Mouse (Mus musculus) small intestine, adult 2 months (tissue): ENCODE measurements around the gene Slc9a2. TPM values are rescaled to one million over a fixed set of nuclear protein-coding genes. Genes with fewer than 3 reads are reported as not detected.
A peak's percentile ranks its signal among the peaks of the same experiment; 100 is the strongest.

Source experiments
- H3K27ac ChIP-seq: fragments of 200-500 bp; 2 replicates; pipeline ENCODE4 v1.5.1; 2012; ENCODE audit warnings: low read depth, low read length, control low read depth, inconsistent platforms; ENCODE audit not compliant: insufficient read depth
- H3K27me3 ChIP-seq: fragments of 200-500 bp; 2 replicates; pipeline ENCODE4 v1.6.1; 2012; ENCODE audit warnings: mild to moderate bottlenecking, moderate library complexity, low read length, inconsistent platforms; ENCODE audit not compliant: control insufficient read depth, insufficient read depth
- H3K36me3 ChIP-seq: fragments of 200-500 bp; 2 replicates; pipeline ENCODE4 v1.6.1; 2012; ENCODE audit warnings: mild to moderate bottlenecking, low read length, control low read depth, inconsistent platforms; ENCODE audit not compliant: control insufficient read depth, insufficient read depth
- H3K4me1 ChIP-seq: fragments of 200-500 bp; 2 replicates; pipeline ENCODE4 v1.6.1; 2012; ENCODE audit warnings: low read length, inconsistent platforms, mixed read lengths; ENCODE audit not compliant: control insufficient read depth, insufficient read depth, insufficient read length
- H3K4me3 ChIP-seq: fragments of 200-500 bp; 2 replicates; pipeline ENCODE4 v1.5.1; 2012; ENCODE audit warnings: low read depth, mild to moderate bottlenecking, control low read depth, inconsistent platforms, low read length, moderate library complexity
- CTCF ChIP-seq: fragments of 200-500 bp; IDR thresholded peaks from 2 replicates; pipeline ENCODE4 v1.5.1; 2012; ENCODE audit warnings: low read depth, mild to moderate bottlenecking, control low read depth, inconsistent platforms, low read length, moderate library complexity, mixed read lengths; ENCODE audit not compliant: insufficient replicate concordance, insufficient read length; ENCODE audit errors: extremely low read depth
- POLR2A ChIP-seq: fragments of 200-500 bp; IDR thresholded peaks from 2 replicates; pipeline ENCODE4 v1.6.1; 2012; ENCODE audit warnings: low read depth, mild to moderate bottlenecking, control low read depth, inconsistent platforms, low read length, moderate library complexity
- WGBS: fragments of 180-500 bp; shearing (Covaris S2); methylation state at CpG from one replicate; pipeline ENCODE4 v1.1.7; 2018; 5-methylcytosine and 5-hydroxymethylcytosine counted together
- polyA plus RNA-seq: library from polyadenylated mRNA; depleted of rRNA; stranded (reverse); fragments of >200 nt; gene quantifications from 2 replicates; pipeline ENCODE4 v1.2.3, GENCODE M21; 2012

The Slc9a2 gene
- polyA plus RNA-seq, 1 experiment, result 234 TPM

DNA sequence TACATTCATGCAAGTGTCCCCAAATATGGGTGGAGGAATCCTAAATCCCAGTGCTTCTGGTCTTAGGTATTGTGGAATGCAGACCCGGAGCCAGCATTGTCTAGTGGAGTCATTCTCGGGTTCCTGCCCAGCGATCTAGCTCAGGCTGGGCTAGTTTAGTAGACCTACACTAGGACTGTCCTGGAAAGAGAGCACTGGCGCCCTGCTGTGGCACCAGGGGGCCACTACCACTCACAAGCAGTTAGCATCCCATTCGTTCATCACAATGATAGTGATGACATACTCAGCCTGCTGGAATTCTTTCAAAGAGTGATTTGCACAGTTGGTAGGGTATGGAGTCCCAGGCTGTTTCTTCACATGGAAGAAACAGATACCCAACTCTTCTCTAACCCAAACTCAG is 3.1 kb upstream of the Slc9a2 start:
- WGBS, result 27% methylated on average over 5 of the region's 5 CpGs
- Histone ChIP-seq H3K4me1 (no peaks in the 10 kb centered on the region; the same call in 1 of the 2 replicates), H3K27ac (no peak overlapping the region), H3K4me3 (no peak overlapping the region), H3K27me3 (no peaks in the 10 kb centered on the region), H3K36me3 (no peaks in the 10 kb centered on the region)
- TF ChIP-seq CTCF, result peak; percentile 41; the same call in 1 of the 2 replicates
- no peak for TF ChIP-seq POLR2A

- Histone ChIP-seq H3K4me3 (peak overlapping the region; percentile 82), H3K27ac (peak overlapping the region; percentile 90), H3K4me1 (peaks cover 13% of the 10 kb centered on the region), H3K36me3 (no peaks in the 10 kb centered on the region; the same call in 1 of the 2 replicates), H3K27me3 (no peaks in the 10 kb centered on the region)
- under 1% methylated on average over 78 of the region's 90 CpGs for WGBS
- TF ChIP-seq CTCF, result 0 out of 2 replicates have a peak, but pooled peaks have one; percentile 8
- TF ChIP-seq POLR2A, result 0 out of 2 replicates have a peak, but pooled peaks have one; percentile 56
These were observed 709 bp downstream of the Slc9a2 start for GRCm38 (mm10) chr1:40680868-40681698.

- Histone ChIP-seq H3K27me3 (no peaks in the 10 kb centered on the region), H3K27ac (peak overlapping the region; percentile 87)
- TF ChIP-seq CTCF (no peak), POLR2A (no peak)
These were observed 1.5 kb downstream of the Slc9a2 start for GRCm38 (mm10) chr1:40681699-40682510.

GRCm38 (mm10) chr1:40694296-40694695 is 13.9 kb downstream of the Slc9a2 start:
- TF ChIP-seq CTCF (no peak), POLR2A (no peak)
- Histone ChIP-seq H3K4me1 (peaks cover 12% of the 10 kb centered on the region; the same call in 1 of the 2 replicates), H3K4me3 (no peak overlapping the region), H3K27ac (no peak overlapping the region), H3K36me3 (peaks cover 8% of the 10 kb centered on the region), H3K27me3 (no peaks in the 10 kb centered on the region)
- WGBS, result 82% methylated on average over 13 of the region's 13 CpGs

More at GRCm38 (mm10) chr1:40681699-40682510, 1.5 kb downstream of the Slc9a2 start:
- no peaks in the 10 kb centered on the region; the same call in 1 of the 2 replicates for H3K36me3 ChIP-seq
- H3K4me3 ChIP-seq, result peak overlapping the region; percentile 82
- peaks cover 13% of the 10 kb centered on the region for H3K4me1 ChIP-seq
- 2% methylated on average over 44 of the region's 44 CpGs for WGBS

- H3K36me3 ChIP-seq, result peaks cover 8% of the 10 kb centered on the region
- no peak for TF ChIP-seq POLR2A
- TF ChIP-seq CTCF, result no peak
- H3K27ac ChIP-seq, result peak overlapping the region; percentile 73
- 35% methylated on average over 3 of the region's 3 CpGs for WGBS
- H3K4me3 ChIP-seq, result no peak overlapping the region
- H3K27me3 ChIP-seq, result no peaks in the 10 kb centered on the region
- H3K4me1 ChIP-seq, result peaks cover 10% of the 10 kb centered on the region; the same call in 1 of the 2 replicates
These were observed 16.1 kb downstream of the Slc9a2 start for GRCm38 (mm10) chr1:40696436-40696835.

DNA sequence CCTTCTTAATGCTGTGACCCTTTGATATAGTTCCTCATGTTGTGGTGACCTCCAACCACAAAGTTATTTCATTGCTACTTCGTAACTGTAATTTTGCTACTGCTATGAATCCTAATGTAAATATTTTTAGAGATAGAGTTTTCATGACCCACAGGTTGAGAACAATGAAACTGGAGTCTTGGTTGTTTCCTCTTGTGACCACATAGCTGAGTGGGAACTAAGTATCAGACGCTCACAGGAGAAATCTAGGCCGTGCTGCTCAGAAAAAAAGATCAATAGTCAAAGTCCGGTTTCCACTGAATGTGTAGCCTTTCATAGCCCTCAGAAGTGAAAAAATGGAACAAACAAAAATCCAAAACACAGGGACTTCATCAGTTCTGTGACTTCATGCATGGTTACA is 24.7 kb downstream of the Slc9a2 start:
- 38% methylated on average over 4 of the region's 4 CpGs for WGBS
- TF ChIP-seq CTCF (no peak), POLR2A (no peak)
- no peaks in the 10 kb centered on the region for H3K36me3 ChIP-seq
- H3K4me3 ChIP-seq, result no peak overlapping the region
- peaks cover 12% of the 10 kb centered on the region; the same call in 1 of the 2 replicates for H3K4me1 ChIP-seq
- H3K27ac ChIP-seq, result no peak overlapping the region
- no peaks in the 10 kb centered on the region for H3K27me3 ChIP-seq
